Mouse (Mus musculus) frontal cortex, adult 2 months (tissue): ENCODE data around the gene Mms22l. TPM values are rescaled to one million over a fixed set of nuclear protein-coding genes. Genes with fewer than 3 reads are reported as not detected.
A peak's percentile ranks its signal among the peaks of the same experiment; 100 is the strongest.
"Not testable (repeated sequence)": the region's sequence is repeated elsewhere in the genome, so short reads cannot be mapped to it uniquely, and the experiment has no call there.

Experiments
- DNase-seq, 2 experiments: peaks; one replicate each; pipeline ENCODE4 v3.0.0; 2022; ENCODE audit warnings: low spot score in 1 of 2; ENCODE audit errors: extremely low spot score in 1 of 2
- polyA plus RNA-seq: library from polyadenylated mRNA; depleted of rRNA; stranded (reverse); fragments of >200 nt; gene quantifications from 2 replicates; pipeline ENCODE4 v1.2.3, GENCODE M21; 2012; rRNA removed

The Mms22l gene
- polyA plus RNA-seq = 1.5 TPM in 2 replicates

- DNase-seq = peak; percentile 79 to 93
Measured at GRCm38 (mm10) chr4:24496116-24496952, at the start of gene Mms22l. Mms22l (plus strand) TSS chr4:24496451.

- DNase-seq = not testable (repeated sequence)
Measured at GRCm38 (mm10) chr4:24484046-24484445, 12.2 kb upstream of the Mms22l start.

- peak in 1 of 2 experiments; percentile 4 for DNase-seq
Measured at GRCm38 (mm10) chr4:24496953-24497319, 685 bp downstream of the Mms22l start.

- DNase-seq = no peak
Measured at GRCm38 (mm10) chr4:24509195-24509594, 12.9 kb downstream of the Mms22l start.

- DNase-seq = no peak
Measured at GRCm38 (mm10) chr4:24536989-24537388, 40.7 kb downstream of the Mms22l start.

- DNase-seq = no peak
Measured at GRCm38 (mm10) chr4:24543421-24543820, 47.2 kb downstream of the Mms22l start.

GRCm38 (mm10) chr4:24544677-24545151, 48.5 kb downstream of the Mms22l start:
- DNase-seq = peak; percentile 61 to 89

- no peak for DNase-seq
Measured at GRCm38 (mm10) chr4:24556116-24556820, 60.0 kb downstream of the Mms22l start.

- no peak for DNase-seq
Measured at GRCm38 (mm10) chr4:24557149-24557548, 60.9 kb downstream of the Mms22l start.

- DNase-seq = no peak
Measured at GRCm38 (mm10) chr4:24568026-24568425, 71.8 kb downstream of the Mms22l start.

- no peak for DNase-seq
Measured at GRCm38 (mm10) chr4:24568989-24569556, 72.8 kb downstream of the Mms22l start.

GRCm38 (mm10) chr4:24574276-24574675, 78.0 kb downstream of the Mms22l start:
- peak; percentile 60 to 96 for DNase-seq

GRCm38 (mm10) chr4:24577594-24577993, 81.3 kb downstream of the Mms22l start:
- no peak for DNase-seq

GRCm38 (mm10) chr4:24582295-24582694, 86.0 kb downstream of the Mms22l start:
- DNase-seq = no peak

GRCm38 (mm10) chr4:24583997-24584396, 87.7 kb downstream of the Mms22l start:
- DNase-seq = no peak

GRCm38 (mm10) chr4:24594824-24595223, 98.6 kb downstream of the Mms22l start:
- DNase-seq = no peak

GRCm38 (mm10) chr4:24596942-24597611, 100.8 kb downstream of the Mms22l start:
- no peak for DNase-seq

- no peak for DNase-seq
Measured at GRCm38 (mm10) chr4:24598637-24599036, 102.4 kb downstream of the Mms22l start.

GRCm38 (mm10) chr4:24601711-24602110, 105.5 kb downstream of the Mms22l start:
- DNase-seq = no peak

- DNase-seq = no peak
Measured at GRCm38 (mm10) chr4:24609085-24609484, 112.8 kb downstream of the Mms22l start.

- DNase-seq = no peak
Measured at GRCm38 (mm10) chr4:24609564-24609963, 113.3 kb downstream of the Mms22l start.
